Mouse (Mus musculus): ENCODE measurements at regions not wholly inside any gene's neighbourhood (a gene's known extent, or its start where the extent isn't known, plus 50 kb on each side); places are given as distances from the start of the nearest gene placed in this dataset.

- peak; percentile 2 for DNase-seq (ENCODE audit: low spot score)
Measured at GRCm38 (mm10) chr14:15603954-15604523, 165.3 kb upstream of the Lrrc3b start.

DNA sequence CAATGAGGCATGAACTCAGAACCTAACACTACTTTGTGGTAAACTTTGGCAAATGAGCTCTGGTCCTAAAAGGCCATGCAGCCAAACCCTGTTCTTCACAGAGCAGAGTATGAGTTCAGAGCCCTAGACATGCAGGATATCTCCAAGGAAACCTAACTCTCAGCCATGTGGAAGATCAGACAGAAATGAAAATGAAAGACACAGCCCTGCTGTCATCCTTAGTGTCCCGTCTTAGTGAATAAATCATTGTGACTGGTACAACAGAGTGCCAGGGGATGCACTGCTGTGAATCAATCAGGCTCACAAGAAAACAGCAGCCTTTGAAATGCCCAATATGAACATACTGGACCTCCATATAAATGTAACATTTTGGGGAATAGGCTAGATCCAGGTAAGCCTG, 171.4 kb upstream of the Lrrc3b start:
- no peak for DNase-seq (ENCODE audit: low spot score)

DNA sequence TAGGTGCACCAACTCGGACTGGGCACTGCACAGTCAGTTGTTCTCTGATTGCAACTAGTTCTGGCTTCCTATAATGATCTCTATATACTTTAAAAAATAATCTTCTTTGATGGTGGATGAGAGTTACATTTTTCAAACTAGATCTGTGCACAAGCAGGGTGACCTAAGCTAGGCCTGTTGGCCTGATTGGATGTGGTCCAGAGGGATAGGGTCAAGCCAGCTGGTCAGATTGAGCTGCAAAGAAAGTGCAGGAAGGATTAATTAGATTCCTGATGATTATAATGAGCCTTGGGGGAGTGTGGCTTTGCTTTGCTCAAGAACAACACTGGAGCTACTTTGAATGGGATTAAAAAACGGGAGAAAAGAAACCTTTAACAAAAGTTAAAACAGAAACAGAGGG, 195.8 kb upstream of the Lrrc3b start:
- no peak for DNase-seq (ENCODE audit: low spot score)

DNA sequence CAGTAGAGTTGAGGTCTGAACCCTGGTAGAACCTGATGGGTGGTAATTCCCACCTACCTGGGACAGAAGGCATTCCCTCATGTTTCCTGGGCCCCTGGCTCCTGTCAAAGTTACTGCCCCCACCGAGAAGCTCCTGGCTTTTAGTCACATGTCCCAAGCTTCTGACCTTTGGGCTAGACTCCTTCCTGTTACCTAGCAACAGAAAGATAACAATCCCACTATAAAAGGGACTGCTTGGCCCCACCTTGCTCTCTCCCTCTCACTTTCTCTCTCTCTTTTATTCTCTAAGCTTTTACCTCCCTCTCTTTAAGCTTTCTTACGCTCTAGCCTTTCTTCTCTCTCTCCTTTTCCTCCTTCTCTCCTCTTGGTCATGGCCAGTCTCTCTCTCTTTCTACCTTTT, 198.9 kb upstream of the Lrrc3b start:
- DNase-seq (ENCODE audit: low spot score), result no peak

DNA sequence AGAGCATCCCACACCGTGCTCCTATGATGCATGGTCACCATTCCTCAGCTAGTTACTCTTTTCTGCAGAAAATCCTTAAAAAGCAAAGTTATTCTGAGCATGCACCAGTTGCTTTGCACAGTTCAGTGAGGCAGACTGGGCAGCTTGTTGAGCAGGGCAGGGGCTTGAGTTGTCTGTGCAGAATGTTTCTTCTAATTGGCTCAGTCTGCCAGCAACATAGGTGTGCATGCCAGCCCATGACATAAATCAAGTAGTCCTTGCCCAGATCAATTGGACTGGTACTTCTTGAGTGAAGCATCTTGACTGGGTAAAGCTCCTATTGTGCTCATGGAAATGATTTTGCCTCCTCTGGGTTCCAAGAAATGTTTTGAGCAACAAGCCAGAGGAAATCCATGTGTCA, 200.1 kb upstream of the Lrrc3b start:
- DNase-seq (ENCODE audit: low spot score), result no peak

- no peak for DNase-seq (ENCODE audit: low spot score)
Measured at GRCm38 (mm10) chr14:15660886-15661285, 222.1 kb upstream of the Lrrc3b start.

GRCm38 (mm10) chr14:15672292-15672691, 233.5 kb upstream of the Lrrc3b start:
- no peak for DNase-seq (ENCODE audit: low spot score)

DNA sequence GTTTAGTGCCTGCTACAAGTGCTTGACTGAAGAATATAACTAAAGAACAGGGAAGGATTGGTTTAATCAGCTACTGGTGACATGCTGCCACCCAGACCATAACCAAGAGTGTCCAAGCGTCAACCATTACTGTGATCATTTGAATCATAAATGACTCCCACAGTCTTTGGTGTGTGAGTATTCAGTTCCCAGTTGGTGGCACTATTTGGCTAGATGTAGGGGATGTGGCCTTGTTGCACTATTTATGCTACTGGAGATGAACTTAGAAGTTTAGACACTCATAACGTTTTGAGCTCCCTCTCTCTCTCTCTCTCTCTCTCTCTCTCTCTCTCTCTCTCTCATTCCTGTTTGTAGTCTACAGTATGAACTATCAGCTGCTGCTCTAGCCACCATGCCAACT, 238.4 kb upstream of the Lrrc3b start:
- DNase-seq (ENCODE audit: low spot score), result no peak

DNA sequence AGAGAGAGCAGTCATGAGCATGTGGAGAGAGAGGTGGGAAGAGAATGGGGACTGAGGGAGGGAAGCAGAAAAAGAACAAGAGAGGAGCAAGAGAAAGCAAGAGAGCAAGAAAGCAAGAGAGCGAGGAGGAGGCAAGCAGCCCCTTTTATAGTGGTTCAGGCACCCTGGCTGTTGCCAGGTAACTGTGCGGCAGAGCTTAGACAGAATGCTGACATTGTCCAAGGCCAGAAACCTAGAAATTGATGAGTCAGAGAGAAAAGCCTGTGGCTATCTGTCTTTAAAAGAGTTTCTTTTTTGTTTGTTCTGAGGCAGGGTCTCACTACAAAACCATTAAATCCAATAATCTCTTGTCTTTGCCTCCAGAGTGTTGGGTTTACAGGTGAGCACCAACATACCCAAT, 240.7 kb upstream of the Lrrc3b start:
- no peak for DNase-seq (ENCODE audit: low spot score)

GRCm38 (mm10) chr14:15698001-15698400, 259.2 kb upstream of the Lrrc3b start:
- no peak for DNase-seq (ENCODE audit: low spot score)

DNA sequence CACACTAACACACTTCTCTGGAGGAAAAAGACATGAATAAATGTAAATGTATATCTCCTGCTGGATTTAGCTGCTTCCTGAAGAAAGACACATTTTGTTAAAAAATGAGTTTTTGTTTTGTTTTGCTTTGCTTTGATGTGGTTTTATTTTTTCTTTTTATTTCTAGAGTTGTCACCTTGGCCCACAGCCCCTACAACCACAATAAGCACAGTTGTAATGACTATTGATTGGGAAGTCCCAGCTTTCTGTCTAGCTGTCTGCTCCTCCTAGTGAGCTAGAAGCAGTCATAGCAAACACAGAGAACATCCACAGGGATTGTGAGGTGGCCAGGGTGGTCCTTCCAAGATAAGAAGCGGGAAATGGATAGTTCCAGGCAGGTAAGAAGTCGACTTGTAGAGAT, 259.8 kb upstream of the Lrrc3b start:
- no peak for DNase-seq (ENCODE audit: low spot score)

DNA sequence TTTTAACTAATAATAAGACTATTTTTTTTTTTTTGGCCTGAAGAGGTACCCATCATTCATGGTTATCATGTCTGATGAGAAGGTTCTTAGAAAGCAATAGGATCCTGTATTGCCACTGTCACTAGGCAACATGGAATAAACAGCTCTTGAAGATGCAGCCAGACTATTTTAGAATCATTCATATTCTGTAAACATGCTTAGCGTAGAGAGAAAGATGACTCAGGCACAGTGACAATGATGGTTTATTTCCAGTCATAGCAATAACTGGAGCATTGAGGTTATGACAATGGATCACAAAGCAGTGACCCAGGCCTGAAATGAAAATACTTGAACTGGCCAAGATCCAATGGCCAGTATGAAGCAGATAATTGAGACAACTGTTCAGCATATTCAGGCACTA, 283.3 kb upstream of the Lrrc3b start:
- DNase-seq (ENCODE audit: low spot score), result no peak

- DNase-seq (ENCODE audit: low spot score), result no peak
Measured at GRCm38 (mm10) chr14:15746629-15747238, 307.9 kb upstream of the Lrrc3b start.

- DNase-seq (ENCODE audit: low spot score), result no peak
Measured at GRCm38 (mm10) chr14:15769846-15770448, 331.2 kb upstream of the Lrrc3b start.

DNA sequence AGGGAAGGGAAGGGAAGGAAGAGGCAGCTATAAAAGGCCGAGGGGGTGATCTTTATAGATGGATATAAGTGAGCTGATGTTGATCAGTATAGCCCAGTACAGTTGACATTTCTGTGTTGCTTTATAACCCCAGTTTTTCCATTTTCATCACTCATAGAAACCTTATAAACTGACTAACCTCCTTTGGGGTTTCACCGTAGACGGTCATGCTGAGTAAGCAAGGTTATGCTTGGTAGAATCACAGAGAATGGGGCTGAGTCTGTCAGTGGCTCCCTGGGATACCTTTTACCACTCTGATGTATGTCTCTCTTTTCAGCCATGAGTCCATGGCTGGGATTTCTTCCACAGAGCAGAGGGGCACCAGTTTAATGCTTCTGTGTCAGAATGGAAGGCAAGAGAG, 345.9 kb upstream of the Lrrc3b start:
- no peak for DNase-seq (ENCODE audit: low spot score)

DNA sequence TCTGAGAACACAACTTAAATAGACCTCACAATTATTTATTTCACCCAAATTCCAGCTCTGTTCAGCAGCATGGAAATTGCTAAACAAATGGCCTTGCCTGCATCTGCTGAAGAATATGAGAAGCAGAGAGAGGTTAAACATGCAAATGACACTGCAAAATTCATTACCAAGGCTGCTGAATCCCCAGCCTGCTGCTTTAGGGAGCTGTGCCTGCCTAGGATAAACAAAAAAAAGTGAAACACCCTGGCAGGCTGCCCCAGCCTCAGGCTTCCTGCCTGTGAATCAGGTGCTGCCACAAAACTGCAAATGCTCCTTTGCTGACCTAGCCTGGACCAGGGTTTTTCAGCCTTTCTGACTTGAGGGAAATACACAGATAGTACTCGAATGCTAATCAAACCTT, 346.4 kb upstream of the Lrrc3b start:
- no peak for DNase-seq (ENCODE audit: low spot score)

- no peak for DNase-seq (ENCODE audit: low spot score)
Measured at GRCm38 (mm10) chr14:15795698-15796097, 356.9 kb upstream of the Lrrc3b start.

- DNase-seq (ENCODE audit: low spot score), result no peak
Measured at GRCm38 (mm10) chr14:15797019-15797418, 358.2 kb upstream of the Lrrc3b start.

DNA sequence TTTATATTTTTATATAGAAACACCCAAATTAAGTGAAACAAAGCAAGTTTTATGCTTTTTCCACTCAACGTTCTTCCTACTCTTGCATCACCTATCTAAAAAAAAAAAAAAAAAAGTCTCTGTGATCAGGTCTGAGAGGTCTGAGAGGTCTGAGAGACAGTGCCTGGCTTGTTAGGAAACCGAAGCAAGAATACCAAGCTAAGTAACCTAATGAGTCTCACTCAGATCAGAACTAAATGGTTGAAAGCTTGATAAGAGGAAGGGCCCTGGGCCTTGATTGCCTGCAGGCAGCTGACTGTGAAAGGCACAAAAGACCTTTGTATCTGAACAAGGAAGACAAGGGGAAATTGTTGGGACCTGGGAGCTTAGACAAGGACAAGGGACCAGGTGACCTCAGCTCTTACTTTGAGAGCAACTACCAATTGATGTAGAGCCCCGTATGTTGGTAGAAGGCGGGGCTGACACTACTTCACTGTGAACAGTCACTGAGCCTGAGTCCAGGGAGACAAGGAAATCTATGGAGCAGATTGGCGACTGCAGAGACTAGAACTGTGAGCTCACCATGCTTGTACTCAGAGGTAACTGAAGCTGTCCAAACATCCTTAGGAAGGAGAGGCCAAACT, 362.8 kb upstream of the Lrrc3b start:
- no peak for DNase-seq (ENCODE audit: low spot score)

- no peak for DNase-seq (ENCODE audit: low spot score)
Measured at GRCm38 (mm10) chr14:15809083-15809482, 370.3 kb upstream of the Lrrc3b start.

DNA sequence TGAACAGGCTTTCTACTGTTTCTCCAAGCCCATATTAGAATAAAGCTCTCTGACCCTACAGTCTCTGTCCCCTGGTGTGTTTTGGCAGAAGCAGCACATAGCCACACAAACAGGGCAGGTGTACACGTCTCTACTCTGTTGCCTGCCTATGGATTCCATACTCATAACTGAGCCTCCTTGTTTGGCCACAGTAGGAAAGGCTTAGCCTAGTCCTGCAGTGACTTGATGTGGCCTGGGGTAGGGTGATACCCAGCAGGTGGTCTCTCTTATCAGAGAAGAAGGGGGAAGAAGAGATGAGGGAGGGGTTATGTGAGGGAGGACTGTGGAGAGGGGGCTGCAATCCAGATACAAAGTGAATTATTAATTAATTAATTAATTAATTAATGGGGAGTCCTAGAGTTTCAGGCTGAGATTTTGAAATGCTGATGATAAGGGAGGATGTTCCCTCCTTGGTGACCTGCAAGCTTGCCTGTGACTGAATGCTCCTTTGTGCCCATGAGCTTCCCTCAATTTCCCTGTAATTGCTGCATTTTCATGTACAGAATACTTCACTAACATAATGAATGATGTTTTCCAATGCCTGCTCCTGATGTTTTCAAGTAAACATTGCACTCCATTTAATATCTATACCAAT, 402.7 kb upstream of the Lrrc3b start:
- no peak for DNase-seq (ENCODE audit: low spot score)

DNA sequence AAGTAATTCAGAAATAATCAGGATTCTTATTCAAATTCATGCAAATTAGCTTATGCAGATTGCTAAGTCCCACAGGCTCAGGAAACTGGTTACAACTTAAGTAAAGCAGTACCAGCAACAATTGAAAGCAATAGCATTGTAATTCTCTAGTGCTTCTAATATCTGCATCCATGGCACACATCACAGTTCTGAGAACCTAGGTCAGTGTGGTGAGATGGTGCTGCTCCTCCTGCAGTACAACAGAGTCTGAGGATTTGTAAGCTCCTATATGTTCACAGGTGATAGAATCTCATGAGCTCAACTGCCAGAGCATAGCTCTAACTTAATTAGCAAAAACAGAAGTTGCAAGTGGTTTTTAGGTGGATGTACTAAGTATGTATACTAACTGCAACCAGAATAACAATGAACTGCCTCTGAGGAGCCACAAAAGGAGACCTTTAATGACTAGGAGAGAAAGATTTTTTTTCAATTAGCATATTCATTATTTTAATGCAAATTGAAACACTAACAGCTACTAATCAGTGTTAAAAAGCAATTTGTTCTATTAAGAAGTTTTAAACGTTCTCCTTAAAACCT, 403.3 kb upstream of the Lrrc3b start:
- no peak for DNase-seq (ENCODE audit: low spot score)

GRCm38 (mm10) chr14:15868520-15868919, 380.6 kb upstream of the Ngly1 start:
- no peak for DNase-seq (ENCODE audit: low spot score)
